Mouse (Mus musculus) ovary, postnatal 10 days (tissue): ENCODE measurements around the gene Tpd52l2.
"Not testable (repeated sequence)": the region's sequence is repeated elsewhere in the genome, so short reads cannot be mapped to it uniquely, and the experiment has no call there.

Experiments
- DNase-seq: peaks from one replicate; pipeline ENCODE4 v3.0.0; 2022; ENCODE audit warnings: low spot score

Tpd52l2 gene

DNA sequence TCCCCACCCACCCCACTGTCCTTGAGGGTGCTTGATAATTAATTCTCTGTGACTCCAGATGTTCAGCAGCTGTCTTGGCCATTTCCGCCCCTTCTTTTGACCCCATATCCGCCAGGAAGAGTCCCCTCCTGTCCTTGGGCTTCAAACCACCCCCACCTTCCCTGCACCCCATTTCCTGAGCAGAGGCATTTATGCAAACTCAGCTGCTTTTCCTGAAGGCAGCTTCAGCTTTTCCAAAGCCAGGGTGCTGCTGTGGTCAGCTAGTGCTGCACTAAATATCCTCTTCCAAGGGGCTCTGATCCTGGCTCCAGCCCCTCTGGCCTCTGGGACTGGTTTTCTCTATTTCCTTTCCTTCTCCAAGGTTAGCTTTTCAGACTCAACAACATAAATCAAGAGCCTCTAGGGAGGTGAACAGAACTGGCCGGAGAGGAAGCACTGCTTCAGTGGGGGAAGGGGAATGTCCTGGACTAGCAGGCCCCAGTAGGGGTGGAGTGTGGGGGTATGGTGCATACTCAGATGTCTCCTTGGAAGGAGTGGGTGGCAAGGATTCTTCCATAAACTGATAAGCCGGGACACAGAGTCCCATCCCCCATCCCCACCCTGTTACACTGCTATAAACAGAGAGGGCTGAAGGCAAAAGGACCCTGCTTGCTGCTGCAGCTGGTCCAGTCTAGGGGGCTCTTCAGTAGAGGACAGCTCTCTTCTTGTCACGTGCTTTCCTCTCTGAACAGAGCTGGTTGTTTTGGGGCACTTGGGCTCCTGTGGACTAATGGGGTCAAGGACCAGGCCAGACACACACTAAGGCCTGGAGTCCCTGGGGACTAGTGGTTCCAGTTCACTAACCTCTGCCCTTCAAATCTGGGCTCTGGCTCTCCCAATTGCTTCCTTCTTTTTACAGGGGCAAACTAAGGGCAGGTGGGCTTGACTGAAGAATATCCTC, 9.3 kb upstream of the Tpd52l2 start:
- DNase-seq = peak; percentile 31

DNA sequence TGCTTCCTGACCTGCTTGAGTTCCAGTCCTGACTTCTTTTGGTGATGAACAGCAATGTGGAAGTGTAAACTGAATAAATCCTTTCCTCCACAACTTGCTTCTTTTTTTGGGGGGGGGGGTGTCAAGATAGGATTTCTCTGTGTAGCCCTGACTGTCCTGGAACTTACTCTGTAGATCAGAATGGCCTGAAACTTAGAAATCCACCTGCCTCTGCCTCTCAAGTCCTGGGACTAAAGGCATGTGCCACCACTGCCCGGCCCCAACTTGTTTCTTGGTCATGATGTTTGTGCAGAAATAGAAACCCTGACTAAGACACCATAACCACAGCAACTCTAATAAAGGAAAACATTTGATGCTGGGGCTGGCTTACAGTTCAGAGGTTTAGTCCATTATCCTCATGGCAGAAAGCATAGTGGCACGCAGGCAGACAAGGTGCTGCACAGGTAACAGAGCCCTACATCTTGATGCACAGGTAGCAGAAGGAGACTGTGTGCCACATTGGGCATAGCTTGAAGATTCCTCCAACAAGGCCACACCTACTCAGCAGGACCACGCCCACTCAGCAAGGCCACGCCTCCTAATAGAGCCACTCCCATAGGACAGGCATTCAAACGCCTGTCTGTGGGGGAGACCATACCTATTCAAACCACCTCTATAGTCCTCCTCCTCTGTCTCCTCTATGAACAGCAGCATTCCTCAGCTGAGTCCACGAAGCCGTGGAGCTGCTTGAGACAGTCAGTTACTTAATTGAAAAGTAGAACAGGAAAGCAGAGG, 5.3 kb upstream of the Tpd52l2 start:
- no peak for DNase-seq

DNA sequence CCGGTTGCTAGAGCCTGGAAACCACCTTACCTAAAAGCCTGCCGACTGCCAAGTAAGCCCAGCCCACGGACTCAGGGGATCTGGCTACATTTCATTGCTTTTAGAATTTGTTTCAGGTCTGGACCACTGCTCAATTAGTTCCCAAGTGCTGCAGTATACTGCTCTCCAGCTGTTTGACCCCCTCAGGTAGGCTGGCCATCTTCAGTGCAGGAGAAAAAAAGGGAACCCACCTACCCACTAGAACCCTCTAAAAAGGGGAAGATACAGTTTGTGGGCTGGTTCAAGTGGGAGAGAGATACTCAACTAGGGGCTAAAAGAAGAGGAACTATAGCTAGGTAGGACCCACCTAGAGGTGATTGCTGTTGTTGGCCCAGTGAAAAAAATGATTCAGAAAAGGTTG, 4.7 kb upstream of the Tpd52l2 start:
- no peak for DNase-seq

DNA sequence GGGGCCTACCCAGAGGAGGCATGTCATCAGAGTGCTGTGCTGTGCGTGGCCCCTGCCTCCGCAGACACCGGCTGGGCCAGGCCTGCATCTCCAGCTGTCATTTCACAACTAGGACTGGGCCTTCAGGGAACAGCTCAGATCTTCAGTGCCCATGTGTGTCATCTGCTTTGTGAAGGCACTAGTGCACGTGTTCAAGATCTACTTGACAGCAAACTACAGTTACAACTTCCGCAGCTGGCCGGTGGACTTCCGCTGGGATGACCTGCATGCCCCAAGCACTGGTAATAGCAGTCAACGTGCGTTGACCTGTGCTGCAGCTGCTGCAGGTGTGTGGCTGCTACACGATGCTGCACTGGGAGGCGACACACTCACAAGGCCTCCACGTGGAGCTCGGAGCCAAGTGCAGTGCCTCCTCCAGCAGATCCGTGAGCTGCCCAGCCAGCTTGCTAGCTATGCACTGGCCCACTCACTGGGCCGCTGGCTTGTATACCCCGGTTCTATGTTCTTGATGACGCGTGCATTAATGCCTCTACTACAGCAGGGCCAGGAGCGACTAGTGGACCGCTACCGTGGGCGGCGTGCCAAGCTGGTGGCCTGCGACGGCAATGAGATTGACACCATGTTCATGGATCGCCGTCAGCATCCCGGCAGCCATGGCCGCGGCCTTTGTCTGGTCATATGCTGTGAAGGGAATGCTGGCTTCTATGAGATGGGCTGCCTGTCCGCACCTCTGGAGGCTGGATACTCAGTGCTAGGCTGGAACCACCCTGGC, 3.6 kb upstream of the Tpd52l2 start, which contains the start of gene Abhd16b:
Gene Abhd16b, plus strand, starts transcription at position 51 of the 772 bp plus-strand sequence.
- no peak for DNase-seq

DNA sequence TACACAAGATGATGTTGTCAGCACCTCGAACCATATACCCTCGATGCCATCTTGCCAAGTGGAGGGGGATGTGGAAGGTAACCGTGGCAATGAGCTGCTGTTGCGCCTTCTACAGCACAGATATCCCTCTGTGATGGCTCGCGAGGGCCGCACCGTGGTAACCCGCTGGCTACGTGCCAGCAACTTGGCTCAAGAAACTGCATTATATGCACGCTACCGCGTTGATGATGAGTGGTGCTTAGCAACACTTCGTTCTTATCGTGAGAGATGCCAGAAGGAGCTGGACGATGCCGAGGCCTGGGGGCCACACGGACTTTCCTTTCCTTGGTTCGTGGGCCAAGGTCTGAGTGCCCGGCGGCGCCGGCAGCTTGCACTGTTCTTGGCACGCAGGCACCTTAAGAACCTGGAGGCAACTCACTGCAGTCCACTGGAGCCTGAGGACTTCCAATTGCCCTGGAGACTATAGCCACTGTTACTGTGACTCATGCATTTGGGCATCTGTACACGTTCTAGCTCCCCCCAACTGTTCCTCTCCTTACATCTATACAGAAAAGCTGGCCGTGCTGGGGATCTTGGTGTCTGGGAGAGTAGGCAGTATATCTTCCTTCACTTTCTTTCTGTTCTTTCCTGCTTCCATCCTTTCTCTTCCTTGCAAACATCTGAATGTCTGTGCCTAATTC, 2.5 kb upstream of the Tpd52l2 start:
- DNase-seq = no peak

DNA sequence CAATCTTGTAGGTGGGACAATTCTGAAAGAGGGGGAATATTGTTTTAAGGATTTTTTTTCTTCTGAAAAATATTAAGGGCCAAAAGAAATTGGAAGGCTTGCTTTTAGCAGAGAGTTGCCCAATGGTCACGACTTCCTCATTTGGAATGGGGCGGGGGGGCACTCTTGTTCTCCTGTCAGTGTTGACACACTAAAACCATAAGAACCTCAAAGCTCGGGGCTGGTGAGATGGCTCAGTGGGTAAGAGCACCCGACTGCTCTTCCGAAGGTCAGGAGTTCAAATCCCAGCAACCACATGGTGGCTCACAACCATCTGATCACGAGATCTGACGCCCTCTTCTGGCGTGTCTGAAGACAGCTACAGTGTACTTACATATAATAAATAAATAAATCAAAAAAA, 1.1 kb upstream of the Tpd52l2 start:
- not testable (repeated sequence) for DNase-seq

DNA sequence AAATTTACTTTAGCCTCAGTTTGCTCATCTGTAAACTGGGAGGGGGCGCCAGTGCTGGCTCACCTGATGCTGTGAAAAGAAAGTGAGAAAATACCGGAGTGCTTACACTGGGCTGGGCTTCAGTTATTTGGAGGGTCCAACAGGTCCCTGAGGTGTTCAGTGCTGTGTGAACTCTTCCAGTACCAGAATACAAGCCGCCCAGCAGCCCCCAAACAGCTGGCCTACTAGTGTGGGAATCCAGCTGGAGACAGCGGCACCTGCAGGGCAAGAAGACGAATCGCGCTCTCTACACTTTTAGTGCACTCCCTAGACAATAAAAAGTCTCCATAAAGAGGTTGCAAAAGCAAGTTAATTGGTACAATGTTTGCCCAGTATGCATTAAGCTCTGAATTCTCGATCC, 661 bp upstream of the Tpd52l2 start:
- DNase-seq = no peak

DNA sequence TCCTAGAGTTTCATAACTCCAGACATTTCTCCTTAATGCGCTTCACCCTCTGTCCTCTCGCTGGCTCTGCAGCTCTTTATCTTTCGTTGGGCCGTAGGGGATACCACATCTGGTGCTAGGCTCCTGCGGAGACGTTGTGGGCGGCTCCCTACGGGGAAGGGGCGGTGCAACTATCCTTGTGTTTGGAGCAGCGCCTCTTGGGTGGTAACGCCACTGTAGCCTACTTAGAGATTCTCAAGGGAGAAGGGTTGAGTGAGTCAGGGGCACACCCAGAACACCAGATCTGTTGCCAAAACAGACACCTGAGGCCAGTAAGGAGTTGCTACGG, 570 bp downstream of the Tpd52l2 start:
- DNase-seq = no peak

DNA sequence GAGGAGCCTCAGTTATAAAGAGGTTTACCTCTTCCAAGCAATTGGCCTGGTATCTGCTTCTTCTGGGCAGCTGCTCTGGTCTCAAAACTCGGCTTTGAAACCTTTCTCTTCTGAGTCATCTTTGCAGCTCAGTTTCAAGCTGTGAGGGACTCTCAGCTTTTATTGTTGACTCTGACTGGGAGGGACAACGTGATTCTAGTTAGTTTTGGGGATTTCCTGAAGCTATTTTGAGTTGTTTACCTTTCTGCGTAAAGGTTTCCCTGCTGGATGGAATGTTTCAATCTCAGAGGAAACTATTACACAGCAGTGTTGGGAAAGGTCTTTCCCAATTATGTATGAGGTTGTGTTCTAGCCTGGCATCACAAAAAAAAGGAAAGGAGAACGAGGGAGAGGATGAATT, 1.7 kb downstream of the Tpd52l2 start:
- no peak for DNase-seq

DNA sequence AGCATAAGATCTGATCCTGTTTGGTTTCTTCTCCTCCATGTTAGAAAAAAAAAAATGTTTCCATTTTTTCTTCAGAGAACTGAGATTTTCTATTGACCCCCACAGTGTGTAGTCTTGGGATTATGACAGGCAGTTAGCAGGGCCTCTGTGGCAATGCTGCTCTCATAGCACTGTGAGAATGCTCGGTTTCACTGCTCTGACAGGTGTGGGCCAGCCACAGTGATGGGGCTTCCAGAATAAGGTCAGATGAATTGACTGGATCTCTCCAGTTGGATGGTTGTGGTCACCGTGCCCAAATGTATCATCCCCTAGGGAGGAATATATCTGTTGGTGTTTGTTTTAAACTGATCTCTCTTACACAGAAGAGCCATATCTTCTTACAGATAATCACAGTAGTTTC, 12.2 kb downstream of the Tpd52l2 start:
- no peak for DNase-seq

DNA sequence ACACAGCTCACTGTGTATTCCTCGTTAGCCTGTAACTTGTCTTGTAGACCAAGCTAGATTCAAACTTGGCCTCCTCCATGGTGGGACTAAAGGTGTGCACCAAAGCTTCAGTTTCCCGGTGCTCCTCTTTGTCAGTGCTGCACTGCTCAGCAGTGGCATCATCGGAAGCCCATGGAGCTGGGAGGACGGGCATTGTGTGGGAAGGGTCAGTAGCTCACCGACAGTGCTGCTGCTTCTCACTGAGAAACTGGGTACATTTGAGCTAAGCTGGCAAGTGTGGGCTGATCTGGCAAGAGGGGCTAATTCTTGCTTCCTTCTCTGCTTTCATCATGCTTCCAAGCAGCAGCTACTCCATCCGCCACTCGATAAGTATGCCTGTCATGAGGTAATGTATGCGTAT, 14.3 kb downstream of the Tpd52l2 start:
- DNase-seq = no peak

DNA sequence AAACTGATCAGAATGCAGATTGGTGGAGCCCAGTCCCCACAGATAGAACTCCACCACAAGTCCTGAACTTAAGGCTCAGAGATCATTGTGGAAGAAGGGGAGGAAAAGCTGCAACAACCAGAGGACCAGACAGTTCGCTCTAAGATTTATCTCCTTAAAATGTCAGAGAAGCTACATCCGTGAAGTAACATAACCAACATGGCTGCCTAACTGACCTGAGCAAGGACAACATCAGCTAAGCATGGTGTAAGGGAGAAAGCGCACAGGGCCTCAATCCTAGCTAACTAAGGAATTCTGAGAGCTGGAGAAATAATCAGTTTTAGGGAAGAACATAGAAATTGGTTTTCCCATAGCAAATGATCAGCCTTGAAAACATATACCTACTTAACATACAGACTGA, 22.3 kb downstream of the Tpd52l2 start:
- no peak for DNase-seq

DNA sequence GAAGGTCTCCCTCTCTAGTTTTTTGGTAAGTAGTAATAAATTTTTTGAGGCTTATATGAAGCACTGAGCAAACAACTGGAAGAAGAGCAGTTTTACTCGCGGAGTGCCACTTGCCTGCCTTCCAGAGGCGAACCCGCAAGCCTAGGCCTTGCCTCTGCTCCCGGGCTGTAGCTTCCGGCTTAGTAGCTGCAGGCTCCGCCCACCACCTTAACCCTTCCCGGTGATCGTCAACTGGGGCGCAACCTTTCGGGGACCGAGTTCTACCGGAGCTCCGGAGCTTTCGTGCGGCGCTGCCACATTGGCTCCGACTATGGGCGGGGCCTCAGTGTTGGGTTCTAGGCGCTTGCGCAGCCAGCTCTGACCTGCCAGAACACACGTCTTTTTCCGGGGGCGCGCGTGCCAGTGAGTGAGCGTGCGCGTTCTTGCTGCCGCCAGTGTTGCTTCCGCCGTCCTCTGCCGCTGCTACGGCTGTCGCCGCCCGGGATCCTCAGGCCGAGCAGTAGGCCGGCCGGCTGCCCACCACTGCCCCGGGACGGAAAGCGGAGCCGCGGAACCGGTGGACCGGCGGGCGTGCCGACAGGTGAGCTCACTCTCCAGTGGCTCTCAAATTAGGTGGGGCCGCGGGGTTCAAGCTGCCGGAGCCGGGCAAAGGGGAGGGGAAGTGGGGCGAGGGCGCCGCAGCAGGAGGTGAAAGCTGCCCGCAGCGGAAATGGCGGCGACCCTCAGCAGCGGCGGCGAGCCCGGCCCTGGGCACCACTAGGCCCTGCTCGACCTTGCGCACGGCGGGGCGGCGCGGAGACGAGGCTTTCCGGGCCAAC, 23.4 kb downstream of the Tpd52l2 start, which contains the start of gene Dnajc5:
Gene Dnajc5, plus strand, starts transcription at position 368 of the 818 bp plus-strand sequence.
- DNase-seq = peak; percentile 89

DNA sequence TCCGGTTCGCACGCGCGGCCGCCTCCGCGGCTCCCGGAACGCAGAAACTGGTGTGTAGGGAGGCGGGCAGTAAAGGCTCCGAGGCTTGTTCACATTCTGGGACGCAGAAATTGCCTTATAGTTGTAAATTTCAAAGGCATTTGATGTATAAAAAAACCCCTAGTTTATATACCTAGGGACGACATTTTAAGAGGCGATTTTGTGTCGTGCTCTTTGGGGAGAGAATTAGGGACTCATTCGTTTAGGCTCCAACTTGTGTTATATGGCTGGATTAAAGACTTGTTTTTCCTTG, 23.9 kb downstream of the Tpd52l2 start:
- no peak for DNase-seq

DNA sequence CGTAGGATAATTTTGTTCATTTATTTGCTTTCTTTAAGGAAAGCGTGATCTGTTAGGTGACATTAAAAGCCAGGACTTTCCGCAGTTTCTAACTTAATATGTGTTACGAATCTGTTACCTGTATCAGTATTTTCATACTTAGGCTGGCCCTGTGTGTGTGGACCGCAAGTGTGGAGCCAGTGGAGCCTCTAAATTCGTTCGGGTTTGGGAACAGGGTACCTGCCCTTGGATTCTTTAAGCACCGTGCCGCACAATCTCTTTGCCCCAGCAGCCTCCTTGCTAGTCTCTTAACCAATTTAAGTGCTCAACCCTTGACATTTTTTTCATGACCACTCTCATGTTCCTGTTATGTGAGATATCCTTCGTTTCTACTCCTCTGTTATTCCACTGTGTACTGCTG, 24.5 kb downstream of the Tpd52l2 start:
- no peak for DNase-seq

DNA sequence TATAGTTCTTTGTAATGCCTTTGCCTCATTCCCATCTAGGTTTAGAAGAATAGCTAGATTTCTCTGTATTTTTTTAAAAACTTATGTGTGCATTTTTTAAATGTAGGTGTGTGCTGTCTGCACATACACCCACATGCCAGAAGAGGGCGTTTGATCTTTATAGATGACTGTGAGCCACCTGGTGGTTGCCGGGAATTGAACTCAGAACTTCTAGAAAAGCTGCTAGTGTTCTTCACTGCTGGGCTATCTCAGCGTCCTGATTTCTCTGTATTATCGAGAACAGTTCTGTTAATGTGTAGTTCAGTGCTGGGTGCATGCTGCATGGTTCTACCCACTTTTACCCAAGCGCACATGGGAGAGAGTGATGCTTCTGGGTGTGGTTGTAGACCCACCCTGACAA, 25.9 kb downstream of the Tpd52l2 start:
- DNase-seq = no peak

DNA sequence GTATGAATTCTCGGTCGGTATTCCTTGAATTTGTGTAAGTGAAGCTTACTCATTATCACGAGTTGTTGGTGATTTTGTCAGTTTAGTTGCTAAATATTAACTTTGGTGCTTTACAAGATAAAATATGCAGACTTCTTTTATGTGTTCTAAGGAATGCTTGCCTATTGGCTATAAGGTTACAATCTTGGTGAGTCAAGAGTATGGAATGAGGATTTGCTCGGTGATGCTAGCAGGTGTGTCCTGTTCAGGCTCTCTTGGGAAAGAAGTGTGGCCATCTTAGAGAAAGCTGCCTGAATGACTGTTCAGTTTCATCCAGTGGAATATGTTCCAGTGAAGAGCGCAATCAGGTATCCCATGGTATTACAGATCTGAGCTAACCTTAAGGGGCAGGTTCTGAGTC, 28.6 kb downstream of the Tpd52l2 start:
- no peak for DNase-seq

DNA sequence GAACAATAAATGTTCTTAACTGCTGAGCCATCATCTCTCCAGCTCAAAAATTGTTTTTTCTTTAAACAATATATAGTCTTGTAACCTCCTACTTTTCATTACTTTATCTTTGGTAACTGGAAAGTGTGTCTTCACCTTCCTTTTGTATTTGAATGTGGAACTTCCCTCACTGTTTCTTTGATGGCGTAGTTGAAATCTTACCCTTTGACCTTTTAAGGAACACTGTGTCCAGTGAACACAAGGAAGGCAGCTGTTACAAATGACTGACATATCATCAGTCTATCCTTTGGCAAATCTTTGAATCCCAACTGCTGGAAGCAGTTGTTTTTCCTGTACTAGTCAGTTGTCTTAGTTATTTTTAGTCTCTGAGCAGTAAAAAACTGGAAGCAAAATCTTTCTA, 32.1 kb downstream of the Tpd52l2 start:
- no peak for DNase-seq

DNA sequence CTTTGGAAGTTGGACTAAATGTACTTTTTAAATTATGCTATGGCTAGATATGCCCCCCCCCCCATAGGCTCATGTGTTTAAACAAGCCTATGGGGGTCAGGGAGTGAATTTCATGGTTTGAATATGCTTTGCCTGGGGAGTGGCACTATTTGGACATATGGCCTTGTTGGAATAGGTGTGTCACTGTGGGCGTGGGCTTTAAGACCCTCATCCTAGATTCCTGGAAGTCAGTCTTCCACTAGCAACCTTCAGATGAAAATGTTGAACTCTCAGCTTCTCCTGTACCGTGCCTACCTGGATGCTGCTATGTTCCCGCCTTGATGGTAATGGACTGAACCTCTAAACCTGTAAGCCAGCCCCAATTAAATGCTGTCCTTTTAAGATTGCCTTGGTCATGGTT, 35.6 kb downstream of the Tpd52l2 start:
- DNase-seq = no peak

DNA sequence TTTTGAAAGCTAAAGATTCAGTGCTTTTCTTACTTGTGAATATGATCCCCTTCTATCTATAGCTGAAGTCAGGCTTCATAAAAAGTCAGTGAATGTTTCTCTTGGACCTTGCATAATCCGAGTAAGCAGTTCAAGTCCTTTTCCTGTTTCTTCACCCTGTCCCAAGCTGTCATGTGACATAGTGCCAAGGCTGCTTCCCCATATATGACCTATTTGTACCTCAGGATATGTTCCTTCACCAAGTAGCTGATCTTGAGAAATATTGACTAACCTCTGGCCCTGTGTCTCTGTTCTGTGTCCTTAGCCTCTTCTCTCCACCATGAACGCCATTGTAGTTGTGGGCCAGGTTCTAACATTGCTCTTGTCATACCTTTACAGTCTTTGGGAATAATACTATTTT, 39.5 kb downstream of the Tpd52l2 start:
- DNase-seq = no peak

DNA sequence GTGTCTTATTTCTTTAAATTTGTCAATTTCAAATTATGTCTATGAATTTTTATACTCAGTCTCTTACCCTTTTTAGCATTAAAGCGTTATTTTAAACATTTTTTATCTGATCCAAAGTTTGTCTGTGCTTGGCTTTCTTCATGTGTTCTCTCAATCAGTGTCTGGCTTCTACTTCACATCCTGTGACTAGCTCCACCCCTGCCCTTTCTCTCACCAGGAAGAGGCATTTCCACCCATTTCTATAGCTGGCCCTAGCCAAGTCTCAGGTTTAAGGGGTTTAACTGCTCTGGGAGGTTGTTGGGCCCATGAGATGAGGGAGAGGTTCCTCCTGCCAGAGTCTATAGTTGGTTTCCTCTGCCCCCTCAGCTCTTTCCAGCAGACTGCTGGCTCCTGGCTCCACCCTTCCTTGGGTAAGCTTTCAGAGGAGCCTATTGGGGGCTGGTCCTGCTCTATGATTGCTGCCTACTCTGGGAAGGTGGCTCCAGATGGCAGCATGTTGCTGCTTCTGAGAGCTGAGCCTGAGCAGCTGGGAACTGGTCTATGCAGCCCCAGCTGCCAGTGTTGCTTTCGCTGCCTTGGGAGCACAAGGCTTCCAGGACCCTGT, 40.6 kb downstream of the Tpd52l2 start:
- DNase-seq = no peak
